Mouse (Mus musculus) ES-Bruce4 (cell line): ENCODE results near the gene Unc119.

Experiments
- CTCF ChIP-seq: IDR thresholded peaks from one replicate; pipeline ENCODE4 v1.8.1; 2011; ENCODE audit warnings: low read depth, low read length
- EP300 ChIP-seq: IDR thresholded peaks from 2 replicates; pipeline ENCODE4 v1.6.1; 2011; ENCODE audit warnings: low read depth, low read length; ENCODE audit not compliant: insufficient read depth
- POLR2A ChIP-seq: IDR thresholded peaks from one replicate; pipeline ENCODE4 v1.8.1; 2011; ENCODE audit warnings: low read length; ENCODE audit not compliant: insufficient read depth

DNA sequence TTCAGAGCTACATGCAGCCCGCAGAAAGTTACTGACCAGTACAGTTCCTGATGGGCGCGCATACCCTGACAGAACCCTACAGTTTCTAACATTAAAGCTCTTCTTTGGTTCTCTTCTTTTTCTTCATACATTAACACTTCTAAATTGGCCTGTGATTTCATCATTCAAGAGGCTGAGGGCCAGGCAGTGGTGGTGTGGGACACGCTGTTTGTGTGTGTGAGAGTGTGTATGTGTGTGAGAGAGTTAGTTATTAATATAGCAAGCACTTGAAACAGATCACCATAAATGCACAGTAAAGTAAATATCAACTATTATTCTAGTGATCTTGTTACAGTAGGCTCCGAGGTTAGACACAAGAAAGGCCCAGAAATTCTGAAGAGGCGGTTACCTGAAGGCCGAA, 42.4 kb upstream of the Unc119 start:
- TF ChIP-seq POLR2A (no peak), CTCF (no peak), EP300 (no peak)
